In the genomic region with DNA sequence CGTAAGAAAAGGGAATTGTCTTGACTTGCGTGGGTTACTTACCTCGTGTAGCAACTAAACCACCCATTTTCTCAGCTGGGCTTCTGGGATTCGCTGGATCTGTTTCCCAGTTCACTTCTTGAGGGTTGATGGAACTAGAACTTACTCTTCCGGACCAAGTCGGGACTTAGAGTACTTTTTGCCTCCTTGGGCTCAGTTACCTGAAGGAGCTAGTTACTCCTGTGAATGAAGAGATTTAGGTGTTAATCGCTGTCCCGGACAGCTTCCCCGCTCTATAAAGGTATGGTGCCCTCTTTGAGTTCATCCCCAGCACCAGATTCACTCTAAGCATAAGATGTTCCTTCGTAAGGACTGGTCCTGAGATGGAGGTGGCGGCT, we compare ENCODE assay signal across 7 mouse cellular contexts. TPM values are rescaled to one million over a fixed set of nuclear protein-coding genes. Genes with fewer than 3 reads are reported as not detected.
A peak's percentile ranks its signal among the peaks of the same experiment; 100 is the strongest.
DNase-seq lines count a peak whose midpoint lies in the region; ATAC-seq and TF ChIP-seq lines count a peak whose summit lies in the region.

No protein-coding gene starts in this region.

- H3K36me3 ChIP-seq in testis, adult 2 months (ENCODE audit: control insufficient read depth, insufficient read depth, low read length), result no peaks in the 10 kb centered on the region
- H3K36me3 ChIP-seq in hindbrain, embryonic 14.5 days (replicated peaks; ENCODE audit: control insufficient read depth, insufficient read depth), result no peaks in the 10 kb centered on the region; the same call in 1 of the 2 replicates
- no peaks in the 10 kb centered on the region for H3K36me3 ChIP-seq in midbrain, embryonic 14.5 days (ENCODE audit: control insufficient read depth, insufficient read depth, low read length)

- no peak for DNase-seq in testis, postnatal 14 days (ENCODE audit: low spot score)
- DNase-seq in embryo, embryonic 10.5 days (ENCODE audit: low spot score), result peak; percentile 56
- DNase-seq in hindbrain, embryonic 14.5 days (ENCODE audit: low spot score), result no peak
- DNase-seq in midbrain, embryonic 14.5 days, result peak; percentile 37
- DNase-seq in left cerebral cortex, adult 11 months (ENCODE audit: low spot score), result no peak
- DNase-seq in urinary bladder, postnatal 10 days (ENCODE audit: low spot score), result no peak

- H3K27ac ChIP-seq in testis, adult 2 months (ENCODE audit: control insufficient read depth, insufficient read depth, low read depth, low read length), result peak overlapping the region; percentile 95
- H3K27ac ChIP-seq in hindbrain, embryonic 14.5 days, result peak overlapping the region; percentile 94
- peak overlapping the region; percentile 97; the same call in 1 of the 2 replicates for H3K27ac ChIP-seq in midbrain, embryonic 14.5 days (replicated peaks; ENCODE audit: low read depth, low read length)

- H3K9ac ChIP-seq in hindbrain, embryonic 14.5 days, result peak overlapping the region; percentile 79
- peak overlapping the region; percentile 87 for H3K9ac ChIP-seq in midbrain, embryonic 14.5 days (replicated peaks; ENCODE audit: low read length)

- TF ChIP-seq CTCF in testis, adult 2 months (IDR thresholded peaks at IDR 0.05; ENCODE audit: control insufficient read depth, insufficient read depth, insufficient replicate concordance, low read depth, low read length), result no peak

- peaks cover 3% of the 10 kb centered on the region; the same call in 1 of the 2 replicates for H3K4me1 ChIP-seq in testis, adult 2 months (ENCODE audit: control insufficient read depth, insufficient read depth, low read length)
- peaks cover 22% of the 10 kb centered on the region for H3K4me1 ChIP-seq in hindbrain, embryonic 14.5 days (replicated peaks; ENCODE audit: control insufficient read depth, insufficient read depth, low read length)
- H3K4me1 ChIP-seq in midbrain, embryonic 14.5 days (ENCODE audit: control insufficient read depth, insufficient read depth, low read length), result peaks cover 19% of the 10 kb centered on the region

- peak overlapping the region; percentile 98 for H3K4me3 ChIP-seq in testis, adult 2 months (ENCODE audit: control insufficient read depth, low read depth, low read length)
- peak overlapping the region; percentile 76 for H3K4me3 ChIP-seq in hindbrain, embryonic 14.5 days (replicated peaks; ENCODE audit: low read length)
- peak overlapping the region; percentile 91 for H3K4me3 ChIP-seq in midbrain, embryonic 14.5 days (replicated peaks; ENCODE audit: low read depth, low read length)

- H3K27me3 ChIP-seq in testis, adult 2 months (ENCODE audit: control insufficient read depth, insufficient read depth, low read length), result no peaks in the 10 kb centered on the region
- no peaks in the 10 kb centered on the region for H3K27me3 ChIP-seq in hindbrain, embryonic 14.5 days (ENCODE audit: control insufficient read depth, insufficient read depth, low read length)
- no peaks in the 10 kb centered on the region for H3K27me3 ChIP-seq in midbrain, embryonic 14.5 days (ENCODE audit: control insufficient read depth, insufficient read depth, low read length)

- H3K9me3 ChIP-seq in hindbrain, embryonic 14.5 days (ENCODE audit: control insufficient read depth, low read length), result no peaks in the 10 kb centered on the region
- no peaks in the 10 kb centered on the region for H3K9me3 ChIP-seq in midbrain, embryonic 14.5 days (ENCODE audit: control insufficient read depth, low read length)

- WGBS in hindbrain, embryonic 14.5 days, result 2% methylated on average over 11 of the region's 11 CpGs
- under 1% methylated on average over 11 of the region's 11 CpGs for WGBS in midbrain, embryonic 14.5 days

- no peak for ATAC-seq in hindbrain, embryonic 14.5 days (ENCODE audit: low FRiP score)
- ATAC-seq in midbrain, embryonic 14.5 days (ENCODE audit: low FRiP score, low TSS enrichment), result no peak

- no peak; the same call in 1 of the 2 replicates for TF ChIP-seq POLR2A in testis, adult 2 months (IDR thresholded peaks at IDR 0.05; ENCODE audit: control insufficient read depth, low read depth, low read length)

- H3K4me2 ChIP-seq in hindbrain, embryonic 14.5 days (replicated peaks), result peak overlapping the region; percentile 68
- H3K4me2 ChIP-seq in midbrain, embryonic 14.5 days (ENCODE audit: low read length), result peak overlapping the region; percentile 77

RNA-seq across cellular contexts. Expression of gene Gatad2b, which starts 1.1 kb away (rescaled TPM):
- polyA plus RNA-seq in testis, adult 2 months (2012; rRNA removed), result 26.2 and 34.5 TPM in 2 replicates
- polyA plus RNA-seq in hindbrain, embryonic 14.5 days (2014; fragmentation: Nextera tagmentation; extraction: Ambion mirVana), result 12.3 and 14.7 TPM in 2 replicates
- 16.0 and 22.9 TPM in 2 replicates for polyA plus RNA-seq in midbrain, embryonic 14.5 days (2014; fragmentation: Nextera tagmentation; extraction: Ambion mirVana)

RNA-seq across cellular contexts. Expression of gene Dennd4b, which starts 29.1 kb away (rescaled TPM):
- 25.7 and 30.5 TPM in 2 replicates for polyA plus RNA-seq in testis, adult 2 months (2012; rRNA removed)
- polyA plus RNA-seq in hindbrain, embryonic 14.5 days (2014; fragmentation: Nextera tagmentation; extraction: Ambion mirVana), result 7.1 and 8.9 TPM in 2 replicates
- 7.3 and 7.6 TPM in 2 replicates for polyA plus RNA-seq in midbrain, embryonic 14.5 days (2014; fragmentation: Nextera tagmentation; extraction: Ambion mirVana)

RNA-seq across cellular contexts. Expression of gene Crtc2, which starts 40.1 kb away (rescaled TPM):
- polyA plus RNA-seq in testis, adult 2 months (2012; rRNA removed), result 25.1 and 33.7 TPM in 2 replicates
- polyA plus RNA-seq in hindbrain, embryonic 14.5 days (2014; fragmentation: Nextera tagmentation; extraction: Ambion mirVana), result 10.1 and 10.5 TPM in 2 replicates
- 11.4 and 12.9 TPM in 2 replicates for polyA plus RNA-seq in midbrain, embryonic 14.5 days (2014; fragmentation: Nextera tagmentation; extraction: Ambion mirVana)

RNA-seq across cellular contexts. Expression of gene Slc39a1, which starts 46.1 kb away (rescaled TPM):
- 22.5 and 27.4 TPM in 2 replicates for polyA plus RNA-seq in testis, adult 2 months (2012; rRNA removed)
- polyA plus RNA-seq in hindbrain, embryonic 14.5 days (2014; fragmentation: Nextera tagmentation; extraction: Ambion mirVana), result 42.9 and 48.0 TPM in 2 replicates
- polyA plus RNA-seq in midbrain, embryonic 14.5 days (2014; fragmentation: Nextera tagmentation; extraction: Ambion mirVana), result 44.0 and 46.6 TPM in 2 replicates

RNA-seq across cellular contexts. Expression of gene Creb3l4, which starts 50.7 kb away (rescaled TPM):
- 305 and 322 TPM in 2 replicates for polyA plus RNA-seq in testis, adult 2 months (2012; rRNA removed)
- polyA plus RNA-seq in hindbrain, embryonic 14.5 days (2014; fragmentation: Nextera tagmentation; extraction: Ambion mirVana), result 1.8 and 1.9 TPM in 2 replicates
- 2.1 and 2.7 TPM in 2 replicates for polyA plus RNA-seq in midbrain, embryonic 14.5 days (2014; fragmentation: Nextera tagmentation; extraction: Ambion mirVana)

Comparison
In these comparisons a context has a peak if more than half of its experiments do, and no peak if none do; other contexts are left out.
1. DNase-seq: peak in embryo, embryonic 10.5 days (single experiment) and midbrain, embryonic 14.5 days (single experiment); none in testis, postnatal 14 days (single experiment), hindbrain, embryonic 14.5 days (single experiment), left cerebral cortex, adult 11 months (single experiment) and urinary bladder, postnatal 10 days (single experiment).
2. Peak in every context shown above with its lines, with median percentiles within 50 percentile points of each other: H3K27ac ChIP-seq and H3K4me3 ChIP-seq.